Mouse (Mus musculus) layer of hippocampus, postnatal 14 days (tissue): Measurements from ENCODE around the gene Kif13a. TPM values are rescaled to one million over a fixed set of nuclear protein-coding genes. Genes with fewer than 3 reads are reported as not detected.

Source experiments
- DNase-seq, 2 experiments: peaks; one replicate each; pipeline ENCODE4 v3.0.0; 2021 to 2022; ENCODE audit warnings: low spot score in 2 of 2, mixed read lengths in 1 of 2
- total RNA-seq, 2 experiments: library from RNA; stranded (reverse); gene quantifications; 2 replicates each; pipeline ENCODE4 v1.2.3; 2021

Gene Kif13a
- total RNA-seq, 2 experiments from 2014 or later, result 23.0 to 25.8 TPM

GRCm38 (mm10) chr13:46840676-46841075, 89.0 kb downstream of the Kif13a start:
- DNase-seq, result no peak

GRCm38 (mm10) chr13:46839236-46839635, 90.4 kb downstream of the Kif13a start:
- DNase-seq, result no peak

GRCm38 (mm10) chr13:46838551-46838950, 91.1 kb downstream of the Kif13a start:
- DNase-seq, result peak in 1 of 2 experiments; percentile 49

- no peak for DNase-seq
Observed at GRCm38 (mm10) chr13:46835351-46835750, 94.3 kb downstream of the Kif13a start.

- DNase-seq, result no peak
Observed at GRCm38 (mm10) chr13:46834805-46835204, 94.9 kb downstream of the Kif13a start.

GRCm38 (mm10) chr13:46833586-46833985, 96.1 kb downstream of the Kif13a start:
- DNase-seq, result no peak

- no peak for DNase-seq
Observed at GRCm38 (mm10) chr13:46832956-46833355, 96.7 kb downstream of the Kif13a start.

GRCm38 (mm10) chr13:46823271-46823670, 106.4 kb downstream of the Kif13a start:
- no peak for DNase-seq

GRCm38 (mm10) chr13:46822200-46822599, 107.5 kb downstream of the Kif13a start:
- no peak for DNase-seq

GRCm38 (mm10) chr13:46819729-46820223, 109.9 kb downstream of the Kif13a start:
- no peak for DNase-seq

GRCm38 (mm10) chr13:46819202-46819728, 110.4 kb downstream of the Kif13a start:
- no peak for DNase-seq

GRCm38 (mm10) chr13:46818374-46818773, 111.3 kb downstream of the Kif13a start:
- no peak for DNase-seq

- no peak for DNase-seq
Observed at GRCm38 (mm10) chr13:46812648-46813184, 117.0 kb downstream of the Kif13a start.

- no peak for DNase-seq
Observed at GRCm38 (mm10) chr13:46811696-46812095, 118.0 kb downstream of the Kif13a start.

- DNase-seq, result no peak
Observed at GRCm38 (mm10) chr13:46810613-46811012, 119.1 kb downstream of the Kif13a start.

GRCm38 (mm10) chr13:46810098-46810497, 119.6 kb downstream of the Kif13a start:
- DNase-seq, result no peak

- no peak for DNase-seq
Observed at GRCm38 (mm10) chr13:46807901-46808300, 121.8 kb downstream of the Kif13a start.

- no peak for DNase-seq
Observed at GRCm38 (mm10) chr13:46801196-46801595, 128.5 kb downstream of the Kif13a start.

GRCm38 (mm10) chr13:46798156-46798555, 131.5 kb downstream of the Kif13a start:
- DNase-seq, result peak; percentile 42 to 73

GRCm38 (mm10) chr13:46796381-46796780, 133.3 kb downstream of the Kif13a start:
- no peak for DNase-seq

GRCm38 (mm10) chr13:46793824-46794223, 135.8 kb downstream of the Kif13a start:
- DNase-seq, result no peak

GRCm38 (mm10) chr13:46788452-46788851, 141.2 kb downstream of the Kif13a start:
- no peak for DNase-seq

GRCm38 (mm10) chr13:46786836-46787235, 142.8 kb downstream of the Kif13a start:
- DNase-seq, result no peak
